Mouse (Mus musculus): ENCODE results near the gene Pex16. TPM values are rescaled to one million over a fixed set of nuclear protein-coding genes. Genes with fewer than 3 reads are reported as not detected.

The Pex16 gene
- polyA plus RNA-seq, 1 experiment from 2014 or later: 42.0 TPM

DNA sequence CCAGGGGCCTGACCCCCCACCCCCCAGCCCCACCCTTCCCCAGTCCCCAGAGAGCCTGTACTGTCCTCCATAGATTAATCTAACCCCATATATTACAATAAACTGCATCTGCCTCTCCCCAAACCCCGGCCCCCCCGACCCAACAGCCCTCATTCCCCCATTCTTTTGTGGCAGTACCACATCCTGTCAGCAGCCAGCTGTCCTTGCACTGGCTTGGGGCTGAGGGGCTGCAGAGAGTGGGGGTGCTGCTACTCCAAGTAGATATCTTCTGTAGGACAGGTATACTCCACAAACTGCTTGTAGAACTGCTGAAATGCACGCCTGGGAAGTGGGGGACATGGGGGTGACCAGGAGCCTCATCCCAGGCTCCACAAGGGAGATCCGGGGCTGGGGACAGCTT lies 9.6 kb downstream of the Pex16 start:
- H3K4me2 ChIP-seq (ENCODE audit: low read length): no peak overlapping the region
- no peak overlapping the region for H3K9ac ChIP-seq (replicated peaks; ENCODE audit: low read depth, low read length)
- H3K4me1 ChIP-seq (replicated peaks; ENCODE audit: control insufficient read depth, insufficient read depth, low read length): peaks cover 13% of the 10 kb centered on the region
- ATAC-seq: no peak
- H3K4me3 ChIP-seq (replicated peaks; ENCODE audit: low read length): no peak overlapping the region
- H3K27ac ChIP-seq (ENCODE audit: low read length): no peak overlapping the region
- H3K27me3 ChIP-seq (replicated peaks; ENCODE audit: control insufficient read depth, insufficient read depth, low read length): no peaks in the 10 kb centered on the region
- no peaks in the 10 kb centered on the region for H3K9me3 ChIP-seq (ENCODE audit: control insufficient read depth, low read length)
- 78% methylated on average over 4 of the region's 4 CpGs for WGBS
- peaks cover 27% of the 10 kb centered on the region for H3K36me3 ChIP-seq (ENCODE audit: control insufficient read depth, insufficient read depth)

DNA sequence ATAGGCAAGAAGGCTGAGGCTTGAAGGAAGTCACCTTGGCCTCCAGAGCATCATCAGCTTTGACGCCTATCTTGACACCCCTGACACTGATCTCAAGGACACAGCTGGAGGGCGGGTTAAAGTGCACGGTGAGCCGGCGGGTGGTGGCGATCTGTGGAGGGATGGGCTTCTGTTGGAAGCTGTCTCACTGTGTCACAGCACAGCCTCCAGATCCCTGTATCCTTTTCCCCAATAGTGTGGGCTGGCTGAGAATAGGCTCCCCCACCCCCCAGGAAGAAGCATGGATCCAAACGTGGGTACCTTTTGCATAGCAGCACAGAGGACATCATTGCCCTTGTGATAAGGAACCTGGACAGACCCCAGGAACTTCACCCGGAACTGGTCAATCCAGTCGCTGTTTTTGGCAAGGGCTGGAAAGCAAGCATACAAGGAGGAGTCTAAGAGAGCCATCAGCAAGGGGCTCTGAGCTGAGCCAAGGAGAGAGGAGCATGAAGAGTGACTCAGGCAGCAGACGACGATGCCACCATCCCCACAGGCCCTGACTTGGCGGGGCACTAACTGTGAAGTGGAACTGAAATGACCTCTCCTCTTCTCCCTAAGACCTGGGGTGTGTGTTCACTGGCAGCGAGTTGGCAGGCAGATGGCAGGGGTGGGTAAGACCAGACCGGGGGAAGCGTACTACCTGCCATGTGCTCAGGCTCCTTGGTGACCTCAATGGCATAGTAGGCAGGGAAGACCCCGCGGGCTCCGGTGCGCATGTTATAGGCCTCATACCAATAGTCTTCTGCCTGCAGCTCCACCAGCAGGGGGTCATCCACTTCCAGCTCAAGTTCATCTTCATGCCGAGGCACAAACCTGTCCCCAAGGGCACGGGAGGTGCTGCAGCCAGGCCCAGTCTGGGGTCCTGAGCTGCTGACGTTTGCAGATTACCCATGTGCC lies 10.9 kb downstream of the Pex16 start:
- Histone ChIP-seq H3K9me3 (ENCODE audit: control insufficient read depth, low read length) (no peaks in the 10 kb centered on the region), H3K4me3 (replicated peaks; ENCODE audit: low read length) (no peak overlapping the region), H3K4me1 (replicated peaks; ENCODE audit: control insufficient read depth, insufficient read depth, low read length) (peaks cover 23% of the 10 kb centered on the region), H3K4me2 (ENCODE audit: low read length) (no peak overlapping the region), H3K27me3 (replicated peaks; ENCODE audit: control insufficient read depth, insufficient read depth, low read length) (no peaks in the 10 kb centered on the region), H3K9ac (replicated peaks; ENCODE audit: low read depth, low read length) (no peak overlapping the region), H3K36me3 (ENCODE audit: control insufficient read depth, insufficient read depth) (peaks cover 27% of the 10 kb centered on the region), H3K27ac (ENCODE audit: low read length) (no peak overlapping the region)
- WGBS: 87% methylated on average over 22 of the region's 22 CpGs
- ATAC-seq: no peak

DNA sequence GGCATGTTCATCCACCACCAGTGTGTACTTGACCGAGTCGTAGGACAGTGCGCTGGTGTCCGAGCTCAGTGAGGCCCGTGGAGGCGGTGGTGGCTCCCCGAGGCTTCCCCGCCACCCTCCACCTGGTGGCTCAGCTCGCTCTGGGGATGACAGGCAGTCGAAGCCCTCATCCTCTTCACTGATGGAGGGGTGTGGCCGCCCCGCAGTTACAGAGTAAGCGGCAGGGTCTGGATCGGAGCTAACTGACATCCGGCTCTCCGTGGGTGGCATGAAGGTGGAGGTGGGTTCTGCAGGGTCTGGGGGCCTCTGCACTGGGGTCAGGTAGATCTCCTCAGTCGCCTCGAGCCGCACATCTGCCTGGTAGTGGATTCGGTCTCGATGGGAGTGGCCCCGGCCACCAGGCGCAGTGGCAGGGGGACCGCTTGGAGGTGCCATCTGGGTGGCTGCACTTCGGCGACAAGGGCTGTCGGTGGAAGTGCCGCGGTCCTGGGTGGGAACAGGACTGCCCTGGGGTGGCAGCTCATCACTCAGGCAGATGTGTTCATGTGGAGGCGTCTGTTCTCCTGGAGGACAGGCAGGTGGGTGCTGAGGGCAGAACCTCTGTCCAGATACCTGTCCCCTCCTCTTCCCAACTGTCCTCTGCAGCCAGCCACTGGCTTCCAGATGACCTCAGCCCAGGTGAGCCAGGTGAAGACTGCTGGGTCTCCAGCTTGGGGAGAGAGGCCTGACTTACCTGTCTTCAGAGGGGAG lies 12.5 kb downstream of the Pex16 start:
- H3K9ac ChIP-seq (replicated peaks; ENCODE audit: low read depth, low read length): no peak overlapping the region
- no peaks in the 10 kb centered on the region for H3K9me3 ChIP-seq (ENCODE audit: control insufficient read depth, low read length)
- H3K4me2 ChIP-seq (ENCODE audit: low read length): no peak overlapping the region; the same call in 1 of the 2 replicates
- WGBS: 93% methylated on average over 30 of the region's 30 CpGs
- H3K27me3 ChIP-seq (replicated peaks; ENCODE audit: control insufficient read depth, insufficient read depth, low read length): no peaks in the 10 kb centered on the region
- H3K27ac ChIP-seq (ENCODE audit: low read length): no peak overlapping the region
- H3K36me3 ChIP-seq (ENCODE audit: control insufficient read depth, insufficient read depth): peaks cover 24% of the 10 kb centered on the region
- H3K4me1 ChIP-seq (replicated peaks; ENCODE audit: control insufficient read depth, insufficient read depth, low read length): peaks cover 35% of the 10 kb centered on the region
- no peak for ATAC-seq
- peak overlapping the region; percentile 89 for H3K4me3 ChIP-seq (replicated peaks; ENCODE audit: low read length)

DNA sequence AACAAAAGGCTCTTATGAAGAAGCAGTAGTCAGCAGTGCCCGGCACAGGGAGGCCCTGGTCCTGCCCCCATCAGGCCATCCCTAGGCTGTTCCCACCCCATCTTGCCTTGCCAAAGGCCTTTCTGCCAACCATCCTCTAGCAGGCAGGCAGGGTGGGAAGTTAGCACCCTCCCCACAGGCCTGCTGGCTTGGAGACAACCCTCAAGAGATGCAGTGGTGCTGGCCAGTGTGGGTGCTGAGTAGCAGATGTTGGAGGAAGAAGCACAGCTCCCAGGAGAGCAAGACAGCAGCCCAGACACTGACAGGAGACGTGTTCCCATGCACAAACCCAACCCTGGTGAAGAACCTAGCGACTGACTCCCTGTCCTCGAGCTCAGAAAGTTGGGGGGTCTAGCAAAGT lies 13.2 kb downstream of the Pex16 start:
- peak overlapping the region; percentile 90; the same call in 1 of the 2 replicates for H3K9ac ChIP-seq (replicated peaks; ENCODE audit: low read depth, low read length)
- H3K27me3 ChIP-seq (replicated peaks; ENCODE audit: control insufficient read depth, insufficient read depth, low read length): no peaks in the 10 kb centered on the region
- no peak for ATAC-seq
- H3K4me2 ChIP-seq (ENCODE audit: low read length): peak overlapping the region; percentile 64
- no peaks in the 10 kb centered on the region for H3K9me3 ChIP-seq (ENCODE audit: control insufficient read depth, low read length)
- H3K4me3 ChIP-seq (replicated peaks; ENCODE audit: low read length): peak overlapping the region; percentile 89
- WGBS: 73% methylated on average over 4 of the region's 4 CpGs
- H3K36me3 ChIP-seq (ENCODE audit: control insufficient read depth, insufficient read depth): peaks cover 24% of the 10 kb centered on the region
- peak overlapping the region; percentile 30; the same call in 1 of the 2 replicates for H3K27ac ChIP-seq (ENCODE audit: low read length)
- H3K4me1 ChIP-seq (replicated peaks; ENCODE audit: control insufficient read depth, insufficient read depth, low read length): peaks cover 42% of the 10 kb centered on the region

DNA sequence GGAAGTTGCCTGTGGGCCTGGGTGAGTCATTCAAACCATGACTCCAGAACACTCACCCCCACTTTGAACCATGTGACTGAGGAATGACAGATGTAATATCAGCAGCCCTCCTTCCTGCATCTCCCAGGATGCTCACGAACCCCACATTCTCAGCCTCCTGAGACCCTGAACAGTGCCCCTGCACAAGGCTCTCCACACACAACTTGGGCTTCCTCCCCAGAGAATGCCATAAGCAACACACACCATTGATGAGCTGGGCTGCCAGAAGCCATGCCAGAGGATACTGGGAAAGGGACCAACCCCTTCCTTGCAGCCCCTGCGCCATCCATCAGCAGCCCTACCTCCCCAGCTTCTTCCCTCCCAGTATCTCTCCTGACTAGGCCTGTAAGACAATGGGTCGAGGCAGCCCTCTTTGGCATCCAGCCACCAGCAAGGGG lies 13.6 kb downstream of the Pex16 start:
- ATAC-seq: no peak
- Histone ChIP-seq H3K36me3 (ENCODE audit: control insufficient read depth, insufficient read depth) (peaks cover 22% of the 10 kb centered on the region), H3K4me2 (ENCODE audit: low read length) (peak overlapping the region; percentile 64), H3K27me3 (replicated peaks; ENCODE audit: control insufficient read depth, insufficient read depth, low read length) (no peaks in the 10 kb centered on the region), H3K9me3 (ENCODE audit: control insufficient read depth, low read length) (no peaks in the 10 kb centered on the region), H3K4me3 (replicated peaks; ENCODE audit: low read length) (peak overlapping the region; percentile 89), H3K9ac (replicated peaks; ENCODE audit: low read depth, low read length) (peak overlapping the region; percentile 90), H3K27ac (ENCODE audit: low read length) (peak overlapping the region; percentile 88), H3K4me1 (replicated peaks; ENCODE audit: control insufficient read depth, insufficient read depth, low read length) (peaks cover 46% of the 10 kb centered on the region)
- WGBS: 10% methylated on average over 3 of the region's 3 CpGs

DNA sequence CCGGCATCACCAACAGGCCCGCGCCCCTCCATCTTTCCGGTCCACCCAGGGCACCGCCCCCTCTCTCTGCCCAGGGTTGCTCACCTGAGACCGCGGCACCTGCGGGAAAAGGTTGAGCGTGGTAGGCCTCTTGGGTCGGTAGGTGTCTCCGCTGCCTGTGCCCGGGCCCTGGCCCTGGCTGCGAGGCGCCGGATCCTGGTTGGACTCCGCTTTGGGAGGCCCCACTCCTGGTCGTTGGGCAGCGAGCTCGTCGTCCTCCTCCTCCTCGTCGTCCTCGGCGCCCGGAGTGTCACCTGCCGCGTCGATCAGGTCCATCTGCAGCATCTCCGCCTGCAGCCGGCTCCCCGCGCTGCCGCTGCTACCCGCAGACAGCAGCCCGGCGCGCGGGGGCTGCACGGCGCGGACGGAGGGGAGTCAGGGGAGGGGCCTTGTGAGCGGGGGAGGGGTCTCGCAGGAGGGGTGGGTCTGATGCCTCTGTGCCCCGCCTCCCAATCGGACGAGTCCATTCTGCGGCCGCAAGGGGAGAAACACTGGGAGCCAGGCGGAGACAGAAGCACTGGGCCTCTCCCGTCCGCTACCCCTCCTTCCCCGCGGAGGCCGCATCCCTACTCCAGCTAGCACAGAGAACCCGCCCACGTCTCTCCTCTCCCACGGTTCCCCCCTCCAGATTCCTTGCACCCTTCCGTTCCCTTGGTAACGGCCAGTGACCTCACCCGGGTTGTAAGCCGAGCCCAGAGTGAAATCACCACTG lies 14.6 kb downstream of the Pex16 start:
- Histone ChIP-seq H3K27ac (ENCODE audit: low read length) (peak overlapping the region; percentile 88), H3K27me3 (replicated peaks; ENCODE audit: control insufficient read depth, insufficient read depth, low read length) (no peaks in the 10 kb centered on the region), H3K4me3 (replicated peaks; ENCODE audit: low read length) (peak overlapping the region; percentile 89), H3K4me1 (replicated peaks; ENCODE audit: control insufficient read depth, insufficient read depth, low read length) (peaks cover 48% of the 10 kb centered on the region), H3K36me3 (ENCODE audit: control insufficient read depth, insufficient read depth) (peaks cover 21% of the 10 kb centered on the region), H3K4me2 (ENCODE audit: low read length) (peak overlapping the region; percentile 64), H3K9me3 (ENCODE audit: control insufficient read depth, low read length) (no peaks in the 10 kb centered on the region), H3K9ac (replicated peaks; ENCODE audit: low read depth, low read length) (peak overlapping the region; percentile 90)
- peak; percentile 91 for ATAC-seq
- WGBS: under 1% methylated on average over 62 of the region's 62 CpGs

DNA sequence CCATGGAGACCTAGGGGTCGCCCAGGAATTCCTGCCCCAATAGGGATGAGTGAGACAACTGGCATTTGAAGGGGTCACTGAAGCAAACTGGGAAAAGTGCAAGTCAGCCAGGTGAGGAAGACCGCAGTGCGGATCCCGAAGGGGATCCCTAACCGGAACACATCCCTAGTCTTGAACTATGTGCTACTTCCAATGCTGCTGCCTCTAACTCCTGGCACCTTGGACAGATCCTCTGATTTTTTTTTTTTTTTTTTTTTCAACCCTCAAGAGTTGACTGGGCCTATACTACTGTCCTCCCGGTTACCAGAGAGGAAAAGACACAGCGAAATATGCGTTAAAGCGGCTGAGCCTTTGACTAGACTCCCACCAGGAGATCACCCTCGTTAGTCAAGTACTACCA lies 15.2 kb downstream of the Pex16 start:
- no peaks in the 10 kb centered on the region for H3K9me3 ChIP-seq (ENCODE audit: control insufficient read depth, low read length)
- H3K4me2 ChIP-seq (ENCODE audit: low read length): peak overlapping the region; percentile 64
- H3K4me1 ChIP-seq (replicated peaks; ENCODE audit: control insufficient read depth, insufficient read depth, low read length): peaks cover 48% of the 10 kb centered on the region
- peak overlapping the region; percentile 88 for H3K27ac ChIP-seq (ENCODE audit: low read length)
- H3K4me3 ChIP-seq (replicated peaks; ENCODE audit: low read length): peak overlapping the region; percentile 89
- under 1% methylated on average over 10 of the region's 10 CpGs for WGBS
- peaks cover 20% of the 10 kb centered on the region for H3K36me3 ChIP-seq (ENCODE audit: control insufficient read depth, insufficient read depth)
- peak overlapping the region; percentile 90 for H3K9ac ChIP-seq (replicated peaks; ENCODE audit: low read depth, low read length)
- ATAC-seq: no peak
- H3K27me3 ChIP-seq (replicated peaks; ENCODE audit: control insufficient read depth, insufficient read depth, low read length): no peaks in the 10 kb centered on the region

DNA sequence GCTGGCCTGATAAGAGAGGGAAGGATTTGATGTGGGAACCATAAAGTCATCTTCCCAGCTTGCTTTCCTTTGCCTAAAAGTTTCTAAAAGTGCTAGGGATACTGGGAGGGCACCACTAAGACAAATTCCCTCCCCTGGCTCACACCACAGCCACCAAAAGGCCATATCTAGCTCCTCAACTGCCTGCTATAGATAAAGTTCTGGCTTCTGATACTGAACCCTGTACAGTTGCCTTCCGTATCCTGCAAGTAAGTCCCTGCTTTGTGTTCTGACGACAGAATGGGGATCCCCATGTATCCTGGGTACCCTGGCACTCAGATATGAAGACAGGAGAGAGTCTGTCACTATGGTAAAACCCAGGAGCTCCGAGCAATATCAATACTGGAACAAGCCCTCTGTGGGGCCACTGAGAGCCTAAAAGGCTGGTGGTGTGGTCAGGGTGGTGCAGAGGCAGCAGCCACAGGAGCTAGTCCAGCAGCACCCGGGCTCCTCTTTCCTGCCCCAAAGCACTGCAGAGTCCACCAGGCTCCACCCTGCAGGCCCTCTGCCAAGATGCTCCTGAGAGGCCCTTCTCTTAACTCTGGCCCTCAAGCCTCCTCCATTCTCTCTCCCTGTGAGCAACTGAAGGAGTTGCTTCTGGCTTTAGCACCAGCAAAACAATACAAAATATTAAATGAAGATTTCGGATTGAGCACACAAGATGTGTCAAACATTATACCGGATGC lies 15.9 kb downstream of the Pex16 start:
- Histone ChIP-seq H3K9me3 (ENCODE audit: control insufficient read depth, low read length) (no peaks in the 10 kb centered on the region), H3K36me3 (ENCODE audit: control insufficient read depth, insufficient read depth) (peaks cover 13% of the 10 kb centered on the region), H3K9ac (replicated peaks; ENCODE audit: low read depth, low read length) (no peak overlapping the region), H3K4me1 (replicated peaks; ENCODE audit: control insufficient read depth, insufficient read depth, low read length) (peaks cover 48% of the 10 kb centered on the region), H3K4me2 (ENCODE audit: low read length) (no peak overlapping the region; the same call in 1 of the 2 replicates), H3K27ac (ENCODE audit: low read length) (no peak overlapping the region), H3K4me3 (replicated peaks; ENCODE audit: low read length) (no peak overlapping the region), H3K27me3 (replicated peaks; ENCODE audit: control insufficient read depth, insufficient read depth, low read length) (no peaks in the 10 kb centered on the region)
- WGBS: 72% methylated on average over 6 of the region's 6 CpGs
- ATAC-seq: no peak
